Comparison of ENCODE assay signal across 8 mouse cellular contexts in the genomic region with DNA sequence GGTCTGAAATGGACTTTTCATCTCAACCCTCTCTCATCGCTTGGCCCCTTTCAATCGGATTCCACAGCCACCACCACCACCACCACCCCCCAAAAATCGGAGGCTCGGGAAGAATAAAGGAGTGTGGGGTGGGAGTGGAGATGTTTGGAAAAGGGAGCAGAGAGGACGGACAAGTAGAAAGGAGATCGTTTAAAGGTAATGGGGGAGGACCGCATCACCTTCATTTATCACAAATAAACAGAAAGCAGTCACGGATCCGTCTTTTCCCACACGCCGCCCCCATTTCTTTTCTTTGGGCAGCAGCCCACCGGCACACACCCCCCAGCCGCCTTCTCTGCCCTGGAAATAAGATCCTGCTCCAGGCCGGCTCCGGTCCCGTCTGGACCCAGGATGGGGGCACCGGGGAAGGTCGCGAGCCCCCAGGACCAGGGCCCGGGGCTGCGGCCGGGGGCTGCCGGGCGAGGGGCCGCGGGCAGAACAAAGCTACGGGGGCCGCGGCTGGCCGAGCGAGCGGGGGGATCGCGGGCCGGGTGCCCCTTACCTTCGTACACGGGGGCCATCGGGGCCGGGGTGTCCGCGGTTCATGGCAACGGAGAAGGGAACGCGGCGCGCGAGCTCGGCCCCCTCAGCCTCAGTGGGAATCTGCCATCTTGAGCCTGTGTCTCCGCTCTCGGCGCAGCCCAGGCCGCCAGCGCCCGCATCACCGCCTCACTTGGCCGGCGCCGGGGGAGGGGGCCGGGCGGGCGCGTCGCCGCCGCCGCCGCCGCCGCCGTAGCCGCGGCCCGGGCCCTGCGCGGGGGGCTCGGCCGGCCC. TPM values are rescaled to one million over a fixed set of nuclear protein-coding genes. Genes with fewer than 3 reads are reported as not detected.
DNase-seq lines count a peak whose midpoint lies in the region; ATAC-seq and TF ChIP-seq lines count a peak whose summit lies in the region.

A gene (plus strand): TSS at position 147 of the 813 bp plus-strand sequence.

- under 1% methylated on average over 23 of the region's 77 CpGs for WGBS in forebrain, embryonic 13.5 days

- H3K4me3 ChIP-seq in ES-E14 (ENCODE audit: insufficient read depth in 1 of 2, low read depth in 1 of 2, low read length in 2 of 2, poor library complexity in 1 of 2, severe bottlenecking in 1 of 2), result peak within 1 kb of the TSS; percentile 76
- H3K4me3 ChIP-seq in forebrain, embryonic 13.5 days, result peak within 1 kb of the TSS; percentile 100

- DNase-seq in ES-E14 (ENCODE audit: low read depth, low spot score), result no peak
- peak; percentile 37 for DNase-seq in cerebellum, adult 11 months
- peak; percentile 65 for DNase-seq in heart, postnatal 4 days
- DNase-seq in layer of hippocampus, postnatal 25 days (ENCODE audit: extremely low spot score in 1 of 2, low spot score in 1 of 2), result peak; percentile 23 to 40
- peak; percentile 52 for DNase-seq in lung, postnatal 14 days
- DNase-seq in retina, postnatal 7 days (ENCODE audit: low read depth, low spot score), result peak; percentile 45
- DNase-seq in urinary bladder, postnatal 14 days (ENCODE audit: low spot score), result peak; percentile 43

- H3K4me1 ChIP-seq in ES-E14 (ENCODE audit: control insufficient read depth in 2 of 2, insufficient read depth in 2 of 2, low read length in 2 of 2, poor library complexity in 1 of 2), result 0 out of 4 replicates have a peak, but pooled peaks cover 0 to 3% of the 10 kb centered on the region in 2 experiments
- H3K4me1 ChIP-seq in forebrain, embryonic 13.5 days, result peaks cover 38% of the 10 kb centered on the region

- H3K9ac ChIP-seq in ES-E14 (ENCODE audit: insufficient read depth, low read depth, low read length, poor library complexity, severe bottlenecking), result peak within 1 kb of the TSS; percentile 77
- H3K9ac ChIP-seq in forebrain, embryonic 13.5 days, result peak within 1 kb of the TSS; percentile 100

- peaks cover 5% of the 10 kb centered on the region; the same call in 1 of the 2 replicates for H3K27me3 ChIP-seq in forebrain, embryonic 13.5 days

- no peak within 1 kb of the TSS for H3K27ac ChIP-seq in ES-E14 (ENCODE audit: insufficient read depth, low read depth, low read length, poor library complexity, severe bottlenecking)
- peak within 1 kb of the TSS; percentile 94 for H3K27ac ChIP-seq in forebrain, embryonic 13.5 days

- H3K36me3 ChIP-seq in ES-E14 (ENCODE audit: control insufficient read depth, insufficient read depth, low read length, poor library complexity, severe bottlenecking), result no peaks in the 10 kb centered on the region
- no peaks in the 10 kb centered on the region for H3K36me3 ChIP-seq in forebrain, embryonic 13.5 days (ENCODE audit: poor library complexity, severe bottlenecking)

- in situ Hi-C loops in ES-E14 (cut with MboI; ENCODE audit: low sequenced_read_pairs in 2 of 2, unreplicated experiment in 2 of 2), result no loop called here

- peak; percentile 38 for ATAC-seq in forebrain, embryonic 13.5 days

- no peaks in the 10 kb centered on the region for H3K9me3 ChIP-seq in ES-E14 (ENCODE audit: control insufficient read depth, insufficient read depth, low read depth, low read length)
- H3K9me3 ChIP-seq in forebrain, embryonic 13.5 days (replicated peaks), result no peaks in the 10 kb centered on the region

- H3K4me2 ChIP-seq in forebrain, embryonic 13.5 days, result peak within 1 kb of the TSS; percentile 66

TF ChIP-seq in ES-E14, 5 proteins besides CTCF, POLR2A, EP300 and RAD21:
- TF ChIP-seq CHD2 (IDR thresholded peaks at IDR 0.05; ENCODE audit: low read depth, low read length), result no peak
- no peak for TF ChIP-seq HCFC1 (IDR thresholded peaks at IDR 0.05; ENCODE audit: borderline replicate concordance, insufficient read depth, low read length)
- no peak for TF ChIP-seq ZNF384 (IDR thresholded peaks at IDR 0.05; ENCODE audit: low read depth, low read length)
- TF ChIP-seq MAFK (IDR thresholded peaks at IDR 0.05; ENCODE audit: insufficient read depth, low read depth, low read length), result no peak
- no peak for TF ChIP-seq ZC3H11A (IDR thresholded peaks at IDR 0.05; ENCODE audit: borderline replicate concordance, low read depth, low read length)

RNA-seq across cellular contexts. Expression of the gene that starts here (rescaled TPM):
- total RNA-seq in ES-E14 (2012; rRNA removed), result not detected in 2 replicates
- 0.76 and 1.1 TPM in 2 replicates for polyA plus RNA-seq in forebrain, embryonic 13.5 days (2015; fragmentation: Nextera tagmentation; extraction: Ambion mirVana)
- 1 to 10 TPM in 1 of 2 experiments, under 1 TPM in 1; 0.72 to 1.2 TPM for total RNA-seq in heart, postnatal 4 days (2021)
- 1 to 10 TPM; 2.9 to 3.4 TPM for total RNA-seq in layer of hippocampus, postnatal 25 days (2021)
